Mouse (Mus musculus): ENCODE measurements around the gene Gm5108. TPM values are rescaled to one million over a fixed set of nuclear protein-coding genes. Genes with fewer than 3 reads are reported as not detected.
A peak's percentile ranks its signal among the peaks of the same experiment; 100 is the strongest.

Gm5108 gene
- not detected for total RNA-seq (2021)

GRCm38 (mm10) chr5:67941369-67941768, at the start of gene Gm5108:
Gene Gm5108 (plus strand): TSS chr5:67941669.
- intact Hi-C loops (cut with DNase I), result no loop called here

GRCm38 (mm10) chr5:67898921-67899320, 42.5 kb upstream of the Gm5108 start:
- no peak for DNase-seq (ENCODE audit: low spot score in 2 of 2)
- intact Hi-C loops (cut with DNase I), result no loop called here

More at GRCm38 (mm10) chr5:67941369-67941768, at the start of gene Gm5108:
- no peak for DNase-seq (ENCODE audit: low spot score in 2 of 2)

- DNase-seq (ENCODE audit: low spot score in 2 of 2), result no peak
- intact Hi-C loops (cut with DNase I), result no loop called here
Measured at GRCm38 (mm10) chr5:67904555-67904954, 36.9 kb upstream of the Gm5108 start.

DNA sequence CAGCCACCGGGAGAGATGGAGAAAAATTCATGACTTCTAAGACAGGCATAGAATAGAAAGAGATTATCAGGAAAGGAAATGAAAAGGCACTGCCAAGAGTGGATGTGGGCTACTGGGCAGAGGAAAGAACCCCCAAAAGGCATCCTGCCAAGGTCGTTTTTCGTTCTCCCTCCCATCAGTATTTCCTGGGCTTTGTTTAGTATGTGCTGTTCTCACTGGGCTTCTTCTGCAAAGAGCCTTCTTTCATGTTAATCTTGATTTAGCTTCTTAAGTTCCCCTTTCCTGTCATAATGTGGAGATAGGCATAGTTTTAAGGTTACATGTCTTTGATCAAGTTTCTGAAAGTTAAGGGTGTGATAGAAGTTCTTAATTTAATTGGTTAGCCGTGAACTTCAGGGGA, 10.9 kb upstream of the Gm5108 start:
- no peak for DNase-seq (ENCODE audit: low spot score in 2 of 2)
- intact Hi-C loops (cut with DNase I), result no loop called here

DNA sequence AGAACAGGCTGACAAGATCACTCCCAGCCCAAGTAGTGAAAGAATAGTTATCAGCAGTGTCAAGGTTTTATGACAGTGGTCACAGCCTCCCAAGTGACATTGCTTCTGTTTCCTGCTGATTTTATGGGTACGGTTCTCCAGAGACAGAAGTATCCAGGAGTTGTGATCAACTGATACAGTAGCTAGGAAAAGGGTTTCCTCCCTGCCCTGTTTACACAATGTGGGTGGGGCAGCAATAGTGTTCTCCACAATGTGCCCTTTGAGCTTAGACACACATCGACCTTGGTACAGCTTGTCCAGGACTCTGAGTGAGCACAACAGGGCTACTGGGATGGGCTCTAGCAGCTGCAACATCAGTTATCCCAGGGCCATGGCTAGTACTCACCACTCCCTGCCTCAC, 9.8 kb upstream of the Gm5108 start:
- DNase-seq (ENCODE audit: low spot score in 2 of 2), result no peak
- intact Hi-C loops (cut with DNase I), result no loop called here

DNA sequence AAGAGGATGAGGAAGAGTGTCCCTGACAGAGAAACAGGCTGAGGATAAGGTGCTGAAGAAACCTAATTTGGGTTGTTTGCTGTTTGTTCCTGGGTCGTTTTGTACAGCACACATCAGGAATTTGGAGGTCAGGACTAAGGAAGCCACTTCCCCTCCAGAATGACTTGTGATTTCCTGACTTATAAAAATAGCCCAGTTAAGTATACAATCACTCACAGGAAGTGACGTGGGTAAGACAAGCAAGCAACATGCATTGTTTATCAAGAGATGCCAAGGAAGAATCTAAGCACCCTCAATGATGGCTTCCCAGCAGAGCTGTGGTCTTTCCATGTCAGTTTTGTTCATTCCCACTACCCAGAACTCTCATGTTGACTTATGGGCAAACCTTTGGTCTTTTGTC, 1.7 kb downstream of the Gm5108 start:
- no peak for DNase-seq (ENCODE audit: low spot score in 2 of 2)
- intact Hi-C loops (cut with DNase I), result no loop called here

GRCm38 (mm10) chr5:67944074-67944785, 2.8 kb downstream of the Gm5108 start:
- DNase-seq (ENCODE audit: low spot score in 2 of 2), result no peak
- intact Hi-C loops (cut with DNase I), result no loop called here

DNA sequence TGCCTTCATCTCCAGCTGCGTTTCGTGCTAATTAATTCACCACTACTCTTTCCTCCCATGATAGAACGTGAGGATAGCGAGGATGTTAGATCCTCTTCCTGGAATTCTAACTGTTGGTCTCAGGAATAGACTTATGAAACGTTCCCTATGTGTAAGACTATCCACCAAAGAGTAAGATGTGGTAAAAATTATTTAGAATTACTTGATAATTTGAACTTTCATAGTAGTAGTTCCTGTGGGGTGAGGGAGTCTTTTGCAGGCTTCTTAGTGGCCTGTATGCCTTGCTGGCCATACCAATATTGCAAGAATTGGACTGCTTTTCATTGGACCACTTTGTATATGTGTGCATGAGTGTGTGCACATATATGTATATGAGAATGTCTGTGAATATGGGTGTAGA, 4.9 kb downstream of the Gm5108 start, which contains the start of gene Gm21905:
TSS of gene Gm21905 (minus strand) at position 101 of the 400 bp plus-strand sequence.
- intact Hi-C loops (cut with DNase I), result no loop called here
- DNase-seq (ENCODE audit: low spot score in 2 of 2), result no peak

GRCm38 (mm10) chr5:67947006-67947405, 5.5 kb downstream of the Gm5108 start:
- no peak for DNase-seq (ENCODE audit: low spot score in 2 of 2)
- intact Hi-C loops (cut with DNase I), result no loop called here

DNA sequence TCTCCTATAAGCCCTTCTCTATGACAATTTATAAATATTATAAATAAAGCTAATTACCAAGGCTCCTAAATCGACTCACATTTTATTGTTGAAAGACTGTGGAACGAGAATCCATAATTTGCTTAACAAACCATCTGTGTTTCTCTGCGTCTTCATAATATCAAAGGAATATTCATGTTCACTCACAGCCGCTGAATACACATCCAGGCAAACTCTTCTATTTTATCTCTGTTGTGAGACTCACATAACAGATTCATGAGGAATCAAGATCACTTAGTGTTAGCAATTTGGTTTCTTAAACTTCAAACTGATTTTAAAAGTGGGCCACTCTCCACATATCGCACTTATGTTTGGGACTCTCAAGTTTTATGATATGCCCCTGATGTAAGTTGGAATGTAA, 6.6 kb downstream of the Gm5108 start:
- DNase-seq (ENCODE audit: low spot score in 2 of 2), result no peak
- intact Hi-C loops (cut with DNase I), result no loop called here

GRCm38 (mm10) chr5:67954097-67954496, 12.6 kb downstream of the Gm5108 start:
- no peak for DNase-seq (ENCODE audit: low spot score in 2 of 2)
- intact Hi-C loops (cut with DNase I), result no loop called here

GRCm38 (mm10) chr5:67955486-67955885, 14.0 kb downstream of the Gm5108 start:
- no peak for DNase-seq (ENCODE audit: low spot score in 2 of 2)

DNA sequence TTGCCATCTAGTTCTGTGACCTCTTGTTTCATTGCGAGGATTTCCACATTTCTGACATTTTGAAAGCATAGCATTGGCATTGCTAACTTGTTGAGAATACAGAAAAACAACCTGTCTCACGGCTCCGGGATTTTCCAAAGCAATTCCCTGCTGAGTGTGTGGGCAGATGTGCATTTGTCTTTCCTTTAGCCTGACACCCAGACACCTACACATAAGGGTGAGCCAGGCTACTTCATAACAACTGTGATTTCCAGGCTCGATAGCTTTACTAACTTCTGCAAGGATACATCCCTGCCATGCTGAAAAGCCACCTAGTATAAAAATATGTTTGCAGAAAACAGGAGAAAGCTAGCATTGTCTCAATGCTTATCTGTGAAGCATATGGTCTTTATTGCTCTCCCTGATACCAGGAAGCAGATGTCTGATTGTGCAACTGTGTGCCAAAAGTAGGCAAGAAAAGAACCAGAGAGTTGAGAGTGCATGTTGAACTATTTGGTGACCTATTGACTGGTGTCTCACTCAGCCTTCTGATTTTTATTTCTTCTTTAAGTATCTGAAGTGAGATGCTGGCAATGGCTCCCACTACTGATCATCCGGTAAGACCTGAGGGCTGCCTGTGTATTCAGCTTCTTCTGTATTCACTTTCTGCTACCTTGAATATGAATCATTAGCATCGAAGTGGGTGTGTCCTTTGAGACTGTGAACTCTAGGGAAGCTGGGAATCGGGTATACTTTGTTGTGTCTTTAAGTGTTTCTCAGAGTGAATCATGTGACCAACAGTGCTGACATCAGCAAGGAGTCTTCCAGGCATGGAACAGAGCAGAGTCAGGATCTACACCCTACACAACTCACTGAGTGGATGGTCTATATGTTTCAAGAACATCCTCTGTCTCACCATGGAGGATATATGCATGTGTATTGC, 20.5 kb downstream of the Gm5108 start:
- peak in 1 of 2 experiments; percentile 9 for DNase-seq (ENCODE audit: low spot score in 2 of 2)
- intact Hi-C loops (cut with DNase I), result no loop called here

More at GRCm38 (mm10) chr5:67955486-67955885, 14.0 kb downstream of the Gm5108 start:
- intact Hi-C loops (cut with DNase I), result loop anchor here (5.0 kb wide), 1 partner anchor 108 kb away; the partner anchor contains the start of gene Atp8a1

DNA sequence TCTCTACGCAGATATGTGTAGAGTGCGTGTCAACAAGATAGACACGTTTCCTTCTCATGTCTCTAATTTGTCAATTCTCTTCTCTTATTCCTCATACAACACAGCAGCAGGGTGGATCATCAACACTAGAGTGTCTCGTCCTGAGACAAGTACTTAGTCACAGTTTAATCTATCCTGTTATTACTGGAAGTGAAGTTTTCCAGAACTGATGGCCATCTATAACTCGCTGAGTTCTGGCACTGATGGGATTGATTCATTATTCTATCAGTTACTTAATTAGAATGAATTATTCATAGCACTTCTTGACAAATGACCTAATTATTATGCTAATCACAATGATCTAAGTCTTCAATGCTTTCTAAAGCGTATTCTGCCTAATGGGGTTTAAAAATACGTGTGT, 28.1 kb downstream of the Gm5108 start:
- intact Hi-C loops (cut with DNase I), result no loop called here
- no peak for DNase-seq (ENCODE audit: low spot score in 2 of 2)

- intact Hi-C loops (cut with DNase I), result no loop called here
Measured at GRCm38 (mm10) chr5:67981946-67982526, 40.6 kb downstream of the Gm5108 start.

DNA sequence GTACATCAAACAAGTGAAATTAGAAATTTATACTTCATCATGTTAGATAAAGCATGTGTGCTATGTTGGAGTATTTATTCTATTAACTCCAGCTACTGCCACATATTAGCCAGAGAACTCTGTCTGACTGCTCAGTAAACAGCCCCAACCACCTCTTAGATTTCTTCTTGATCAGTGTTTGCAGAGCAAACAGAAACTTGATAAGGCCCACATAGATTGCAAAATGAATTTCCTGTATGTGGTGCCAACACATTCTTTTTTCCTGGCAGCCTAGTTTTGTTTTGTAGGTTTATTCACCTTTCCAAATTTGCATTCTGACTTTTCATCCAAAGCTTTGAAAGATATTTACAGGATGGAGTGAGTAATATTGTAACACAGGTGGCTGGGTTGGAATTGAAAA, 49.0 kb downstream of the Gm5108 start:
- no peak for DNase-seq (ENCODE audit: low spot score in 2 of 2)

More at GRCm38 (mm10) chr5:67981946-67982526, 40.6 kb downstream of the Gm5108 start:
- DNase-seq (ENCODE audit: low spot score in 2 of 2), result no peak

DNA sequence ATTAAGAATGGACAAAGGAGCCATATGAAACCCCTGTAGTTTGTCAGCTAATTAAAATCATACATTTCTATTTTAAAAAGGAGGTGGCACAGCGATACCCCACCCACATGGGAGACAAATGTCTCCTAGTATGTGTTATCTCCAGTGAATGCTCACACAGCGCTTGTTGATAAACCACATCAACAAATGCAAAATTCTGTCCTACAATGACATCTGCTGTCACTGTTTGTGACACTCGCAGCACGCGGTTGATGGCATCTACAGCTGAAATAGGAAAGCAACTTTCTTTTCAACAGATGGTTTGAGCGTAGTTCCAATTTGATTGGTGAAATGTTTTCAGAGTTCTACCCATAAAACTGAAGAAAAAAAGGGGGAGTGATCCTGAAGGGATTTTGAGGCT, 61.1 kb downstream of the Gm5108 start:
- no peak for DNase-seq (ENCODE audit: low spot score in 2 of 2)
- intact Hi-C loops (cut with DNase I), result no loop called here

More for the DNA sequence above, 49.0 kb downstream of the Gm5108 start:
- intact Hi-C loops (cut with DNase I), result no loop called here

DNA sequence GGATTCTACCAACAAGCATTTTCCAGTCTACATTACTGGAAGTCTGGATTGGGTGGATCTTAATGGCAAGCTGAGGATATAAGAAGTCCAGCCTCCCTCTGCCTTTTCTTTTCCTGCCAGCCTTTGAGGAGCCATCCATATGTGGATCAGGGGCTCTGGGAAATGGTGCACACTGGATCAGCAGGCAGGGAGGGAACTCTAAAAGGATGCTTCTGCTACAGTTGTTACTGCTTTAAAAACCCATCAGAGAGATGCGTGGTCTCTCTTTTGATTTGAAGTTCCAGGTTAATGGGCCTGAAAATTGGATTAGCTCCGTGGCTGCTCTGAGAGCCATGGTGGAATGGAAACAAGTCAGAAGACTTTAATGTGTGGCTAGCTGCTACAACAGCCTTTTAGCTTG, 62.4 kb downstream of the Gm5108 start:
- intact Hi-C loops (cut with DNase I), result no loop called here

DNA sequence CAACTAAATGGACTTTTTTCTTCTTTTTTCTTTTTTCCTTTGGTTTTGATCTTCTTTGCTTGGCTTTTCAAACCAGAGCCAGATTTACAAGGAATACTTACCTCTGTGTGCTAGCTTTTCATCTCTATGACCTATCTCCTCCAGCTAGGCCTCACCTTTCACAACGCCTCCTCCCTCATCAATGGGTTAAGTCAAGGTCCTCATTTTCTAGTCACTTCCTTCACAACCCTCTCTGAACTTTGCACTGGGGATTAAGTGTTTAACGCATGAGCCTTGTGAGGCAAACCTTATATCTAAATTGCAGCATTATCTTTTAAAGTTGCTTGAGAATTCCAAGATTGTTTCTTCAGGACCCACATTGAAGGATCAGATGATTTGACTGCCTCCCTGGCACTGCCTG, 63.0 kb downstream of the Gm5108 start:
- intact Hi-C loops (cut with DNase I), result no loop called here
- no peak for DNase-seq (ENCODE audit: low spot score in 2 of 2)

More for the DNA sequence above, 62.4 kb downstream of the Gm5108 start:
- no peak for DNase-seq (ENCODE audit: low spot score in 2 of 2)

DNA sequence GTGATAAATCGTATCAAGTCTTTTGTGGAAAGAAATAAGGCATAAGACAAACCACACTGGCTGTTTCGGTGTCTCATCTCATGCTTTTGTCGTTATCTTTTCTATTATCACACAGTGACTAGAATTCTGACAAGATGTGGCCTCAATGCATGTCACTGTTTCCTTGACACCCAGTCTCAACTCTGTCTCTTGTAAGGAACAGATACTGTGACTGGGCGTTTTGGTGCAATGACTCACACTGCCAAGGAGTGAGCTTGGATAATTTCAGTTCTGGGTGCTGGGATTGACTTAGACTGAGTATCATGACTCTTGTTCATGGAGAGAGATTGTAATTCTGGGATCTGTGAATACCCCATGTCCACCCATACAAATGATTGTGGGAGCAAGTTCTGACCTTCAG, 65.6 kb downstream of the Gm5108 start:
- intact Hi-C loops (cut with DNase I), result no loop called here

More for the DNA sequence above, 65.6 kb downstream of the Gm5108 start:
- DNase-seq (ENCODE audit: low spot score in 2 of 2), result no peak

All from left cerebral cortex, postnatal 36 days (tissue).